Mouse (Mus musculus) MEL (cell line): ENCODE results near the gene Pfkm. TPM values are rescaled to one million over a fixed set of nuclear protein-coding genes. Genes with fewer than 3 reads are reported as not detected.

Experiments
- DNase-seq: peaks from one replicate; pipeline ENCODE4 v3.0.0; 2011; ENCODE audit warnings: low read depth, low spot score
- H3K27ac ChIP-seq: 2 replicates; pipeline ENCODE4 v1.5.1; 2012; ENCODE audit warnings: low read depth, mild to moderate bottlenecking, control low read depth, low read length, moderate library complexity; ENCODE audit not compliant: control insufficient read depth
- H3K27me3 ChIP-seq, 2 experiments: fragments of 150-350 bp in 1 of 2; sonication (generic) in 1 of 2; 2 replicates each; pipeline ENCODE4 v1.6.1; 2012; ENCODE audit warnings: low read length in 2 of 2, mild to moderate bottlenecking in 2 of 2, improper control_type of control experiment in 1 of 2, moderate library complexity in 1 of 2; ENCODE audit not compliant: insufficient read depth in 2 of 2, control insufficient read depth in 1 of 2
- H3K36me3 ChIP-seq, 2 experiments: 2 replicates each; pipeline ENCODE4 v1.6.1; 2012 to 2014; ENCODE audit warnings: low read length in 2 of 2, improper control_type of control experiment in 1 of 2, inconsistent platforms in 1 of 2, mild to moderate bottlenecking in 1 of 2; ENCODE audit not compliant: insufficient read depth in 2 of 2, control insufficient read depth in 1 of 2
- H3K4me1 ChIP-seq, 2 experiments: fragments of 150-350 bp in 1 of 2; sonication (generic) in 1 of 2; 2 replicates each; pipeline ENCODE4 v1.6.1; 2012; ENCODE audit warnings: low read length in 2 of 2, improper control_type of control experiment in 1 of 2, mild to moderate bottlenecking in 1 of 2; ENCODE audit not compliant: insufficient read depth in 2 of 2, control insufficient read depth in 1 of 2
- H3K4me3 ChIP-seq, 2 experiments: fragments of 150-350 bp in 1 of 2; sonication (generic) in 1 of 2; 2 replicates each; pipeline ENCODE4 v1.5.1; 2012; ENCODE audit warnings: low read depth in 2 of 2, low read length in 2 of 2, mild to moderate bottlenecking in 2 of 2, moderate library complexity in 2 of 2, control low read depth in 1 of 2, improper control_type of control experiment in 1 of 2; ENCODE audit not compliant: control insufficient read depth in 1 of 2, insufficient read depth in 1 of 2
- H3K79me2 ChIP-seq: 2 replicates; pipeline ENCODE4 v1.6.1; 2012; ENCODE audit warnings: mild to moderate bottlenecking, low read length, moderate library complexity; ENCODE audit not compliant: control insufficient read depth, poor library complexity, insufficient read depth
- H3K9ac ChIP-seq: 2 replicates; pipeline ENCODE4 v1.6.1; 2012; ENCODE audit warnings: low read depth, mild to moderate bottlenecking, control low read depth, low read length, moderate library complexity; ENCODE audit not compliant: control insufficient read depth, poor library complexity, severe bottlenecking
- H3K9me3 ChIP-seq: fragments of 150-350 bp; sonication (generic); replicated peaks from 2 replicates; pipeline ENCODE4 v1.6.1; 2012; ENCODE audit warnings: mild to moderate bottlenecking, low read length, improper control_type of control experiment, moderate library complexity; ENCODE audit not compliant: insufficient read depth
- CHD2 ChIP-seq: IDR thresholded peaks from 2 replicates; pipeline ENCODE4 v1.6.1; 2011; ENCODE audit warnings: low read length, improper control_type of control experiment
- CTCF ChIP-seq, 3 experiments: IDR thresholded peaks in 2 of 3; conservative IDR thresholded peaks in 1 of 3; 2 replicates each; pipeline ENCODE4 v1.5.1; 2011 to 2012; ENCODE audit warnings: low read length in 3 of 3, low read depth in 2 of 3, mild to moderate bottlenecking in 2 of 3, improper control_type of control experiment in 1 of 3, inconsistent platforms in 1 of 3, mixed read lengths in 1 of 3, moderate library complexity in 1 of 3; ENCODE audit not compliant: control insufficient read depth in 1 of 3, insufficient read depth in 1 of 3, poor library complexity in 1 of 3, severe bottlenecking in 1 of 3
- E2F4 ChIP-seq: IDR thresholded peaks from 2 replicates; pipeline ENCODE4 v1.6.1; 2011; ENCODE audit warnings: low read depth, low read length, improper control_type of control experiment, borderline replicate concordance
- EP300 ChIP-seq, 2 experiments: IDR thresholded peaks; 2 replicates each; pipeline ENCODE4 v1.6.1; 2011; ENCODE audit warnings: improper control_type of control experiment in 2 of 2, low read length in 2 of 2, low read depth in 1 of 2, mild to moderate bottlenecking in 1 of 2
- GATA1 ChIP-seq: IDR thresholded peaks from 2 replicates; pipeline ENCODE4 v1.6.1; 2011; ENCODE audit warnings: low read depth, low read length, improper control_type of control experiment
- KAT2A ChIP-seq: conservative IDR thresholded peaks from 2 replicates; pipeline ENCODE4 v1.6.1; 2012; ENCODE audit warnings: low read depth, low read length, improper control_type of control experiment, inconsistent platforms
- MYB ChIP-seq: IDR thresholded peaks from 2 replicates; pipeline ENCODE4 v1.6.1; 2011; ENCODE audit warnings: mild to moderate bottlenecking, low read depth, low read length, improper control_type of control experiment
- MYC ChIP-seq: IDR thresholded peaks from 2 replicates; pipeline ENCODE4 v1.6.1; 2011; ENCODE audit warnings: low read depth, mild to moderate bottlenecking, low read length, improper control_type of control experiment, moderate library complexity
- NELFE ChIP-seq: IDR thresholded peaks from 2 replicates; pipeline ENCODE4 v1.6.1; 2011; ENCODE audit warnings: low read depth, low read length, improper control_type of control experiment
- NRF1 ChIP-seq: IDR thresholded peaks from 2 replicates; pipeline ENCODE4 v1.6.1; 2014; ENCODE audit warnings: low read depth, mild to moderate bottlenecking, inconsistent platforms, low read length, improper control_type of control experiment, moderate library complexity; ENCODE audit not compliant: poor library complexity, insufficient read depth, severe bottlenecking
- POLR2A ChIP-seq, 2 experiments: IDR thresholded peaks; 2 replicates each; pipeline ENCODE4 v1.6.1; 2011 to 2012; ENCODE audit warnings: low read length in 2 of 2, mild to moderate bottlenecking in 2 of 2, control low read depth in 1 of 2, improper control_type of control experiment in 1 of 2, low read depth in 1 of 2, moderate library complexity in 1 of 2; ENCODE audit not compliant: control insufficient read depth in 1 of 2, insufficient read depth in 1 of 2, poor library complexity in 1 of 2
- RCOR1 ChIP-seq: IDR thresholded peaks from 2 replicates; pipeline ENCODE4 v1.6.1; 2012; ENCODE audit warnings: low read depth, mild to moderate bottlenecking, inconsistent platforms, low read length, improper control_type of control experiment
- SIN3A ChIP-seq: IDR thresholded peaks from 2 replicates; pipeline ENCODE4 v1.6.1; 2012; ENCODE audit warnings: low read length, improper control_type of control experiment, inconsistent platforms
- TBP ChIP-seq: IDR thresholded peaks from 2 replicates; pipeline ENCODE4 v1.8.0; 2011; ENCODE audit warnings: low read depth, low read length, improper control_type of control experiment
- USF1 ChIP-seq: IDR thresholded peaks from 2 replicates; pipeline ENCODE4 v1.6.1; 2014; ENCODE audit warnings: low read depth, mild to moderate bottlenecking, inconsistent platforms, low read length, improper control_type of control experiment, moderate library complexity
- USF2 ChIP-seq, 2 experiments: IDR thresholded peaks; 2 replicates each; pipeline ENCODE4 v1.6.1; 2011 to 2012; ENCODE audit warnings: improper control_type of control experiment in 2 of 2, low read length in 2 of 2, borderline replicate concordance in 1 of 2, inconsistent platforms in 1 of 2, low read depth in 1 of 2, mild to moderate bottlenecking in 1 of 2; ENCODE audit not compliant: insufficient read depth in 1 of 2
- ZMIZ1 ChIP-seq: IDR thresholded peaks from 2 replicates; pipeline ENCODE4 v1.6.1; 2012; ENCODE audit warnings: low read depth, mild to moderate bottlenecking, inconsistent platforms, low read length, improper control_type of control experiment, moderate library complexity
- ZNF384 ChIP-seq: IDR thresholded peaks from 2 replicates; pipeline ENCODE4 v1.6.1; 2012; ENCODE audit warnings: low read depth, mild to moderate bottlenecking, inconsistent platforms, low read length, improper control_type of control experiment
- polyA plus RNA-seq, 2 experiments: library from polyadenylated mRNA; stranded (reverse) in 1 of 2; unstranded in 1 of 2; fragments of >175 nt in 1 of 2; fragments of >200 nt in 1 of 2; gene quantifications; 2 replicates each; pipeline versions ENCODE4 v1.2.1 to v1.2.4; 2012; ENCODE audit warnings: low replicate concordance in 2 of 2, low read depth in 1 of 2; ENCODE audit not compliant: insufficient read length in 2 of 2, insufficient read depth in 1 of 2, missing spikeins in 1 of 2
- total RNA-seq: library from RNA; depleted of rRNA; stranded (reverse); fragments of 300-350 nt; gene quantifications from 2 replicates; pipeline ENCODE4 v1.2.3, GENCODE M21; 2012

Pfkm gene
- total and polyA plus RNA-seq, 3 experiments, result 125 to 150 TPM; not detected in 1

- DNase-seq, result peak; percentile 30
- H3K79me2 ChIP-seq, result no peaks in the 10 kb centered on the region
- H3K9me3 ChIP-seq, result no peaks in the 10 kb centered on the region
- peaks cover 0 to 2% of the 10 kb centered on the region in 2 experiments; a peak in 1 of 4 replicates for H3K36me3 ChIP-seq
- H3K9ac ChIP-seq, result no peak overlapping the region
- H3K27ac ChIP-seq, result no peak overlapping the region
- no peak for TF ChIP-seq NRF1
- no peak for TF ChIP-seq ZNF384
- H3K27me3 ChIP-seq, result peaks cover 0 to 4% of the 10 kb centered on the region in 2 experiments; a peak in 3 of 4 replicates
- H3K4me1 ChIP-seq, result 0 out of 4 replicates have a peak, but pooled peaks cover 0 to 2% of the 10 kb centered on the region in 2 experiments
- H3K4me3 ChIP-seq, result no peak overlapping the region
Observed at GRCm38 (mm10) chr15:98154146-98154545, 61.8 kb downstream of the Pfkm start.

DNA sequence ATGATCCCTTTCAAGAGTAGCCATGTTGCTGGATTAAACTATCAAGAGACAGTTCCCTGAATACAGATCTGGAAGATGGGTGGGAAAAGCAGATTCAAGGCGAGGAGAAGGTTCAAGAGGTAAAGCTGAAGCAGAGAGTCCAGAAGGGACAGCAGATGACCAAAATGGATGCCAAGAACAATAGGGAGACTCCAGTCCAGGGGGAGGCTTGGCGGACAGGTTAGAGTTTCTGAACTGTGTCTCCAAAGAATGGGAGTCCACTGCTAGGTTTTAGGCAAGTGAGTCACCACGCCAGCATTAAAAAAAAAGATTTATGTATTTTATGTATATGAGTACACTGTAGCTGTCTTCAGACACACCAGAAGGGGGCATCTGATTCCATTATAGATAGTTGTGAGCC is 62.2 kb downstream of the Pfkm start:
- no peaks in the 10 kb centered on the region for H3K79me2 ChIP-seq
- H3K27me3 ChIP-seq, result peaks cover under 1 to 5% of the 10 kb centered on the region in 2 experiments
- no peak overlapping the region for H3K27ac ChIP-seq
- DNase-seq, result no peak
- H3K9ac ChIP-seq, result no peak overlapping the region
- H3K36me3 ChIP-seq, result peaks cover 0 to 2% of the 10 kb centered on the region in 2 experiments; a peak in 1 of 4 replicates
- no peaks in the 10 kb centered on the region for H3K9me3 ChIP-seq
- no peak overlapping the region for H3K4me3 ChIP-seq
- TF ChIP-seq EP300 (IDR thresholded peaks at IDR 0.05; ENCODE audit: low read depth in 1 of 2, low read length in 2 of 2), result no peak
- no peak for TF ChIP-seq USF1
- TF ChIP-seq KAT2A, result no peak
- TF ChIP-seq GATA1, result no peak
- TF ChIP-seq NELFE, result no peak
- no peak for TF ChIP-seq MYC
- no peak for TF ChIP-seq ZMIZ1
- TF ChIP-seq USF2 (IDR thresholded peaks at IDR 0.05; ENCODE audit: borderline replicate concordance in 1 of 2, insufficient read depth in 1 of 2, low read depth in 1 of 2, low read length in 2 of 2), result no peak
- TF ChIP-seq TBP, result no peak
- no peak for TF ChIP-seq CHD2
- TF ChIP-seq E2F4, result no peak
- no peak for TF ChIP-seq MYB
- TF ChIP-seq SIN3A, result no peak
- no peak for TF ChIP-seq POLR2A (IDR thresholded peaks at IDR 0.05; ENCODE audit: control insufficient read depth in 1 of 2, insufficient read depth in 1 of 2, low read depth in 1 of 2, low read length in 2 of 2, poor library complexity in 1 of 2)
- no peak for TF ChIP-seq CTCF (IDR thresholded peaks at IDR 0.05 in 2 of 3, conservative IDR thresholded peaks at IDR 0.05 in 1 of 3; ENCODE audit: control insufficient read depth in 1 of 3, insufficient read depth in 1 of 3, low read depth in 2 of 3, low read length in 3 of 3, poor library complexity in 1 of 3, severe bottlenecking in 1 of 3)
- no peak for TF ChIP-seq RCOR1
- H3K4me1 ChIP-seq, result 0 out of 4 replicates have a peak, but pooled peaks cover 0 to 2% of the 10 kb centered on the region in 2 experiments
